ENCODE assay signal across 14 mouse cellular contexts in the genomic region with DNA sequence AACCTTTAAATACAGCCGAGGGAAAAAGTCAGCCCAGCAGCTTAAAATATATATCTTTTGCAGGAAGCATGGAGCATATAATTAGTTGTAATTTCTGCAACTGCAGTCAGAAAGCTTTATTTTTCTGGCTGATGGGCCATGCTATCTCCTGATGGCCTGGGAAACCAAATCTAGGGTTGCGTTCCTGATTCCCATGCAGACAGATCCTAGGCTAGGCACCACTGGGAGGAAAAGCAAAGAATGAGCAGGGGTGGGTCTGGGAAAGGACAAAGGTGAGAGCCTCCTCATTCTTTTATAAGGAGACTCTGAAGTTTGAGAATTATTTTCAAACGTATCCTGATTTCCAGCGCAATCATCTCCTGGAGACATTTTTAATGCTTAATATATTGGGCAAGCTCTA.
"Had no signal": no experiment of that assay in that cellular context is flagged by ENCODE, and none has a peak within 500 bp of the region (broad histone marks: within the 10 kb centered on the region; RNA-seq: fewer than 3 reads in every experiment).

No protein-coding gene starts in this region.

- H3K9ac ChIP-seq: liver, embryonic 12.5 days; liver, embryonic 14.5 days; lung, embryonic 14.5 days; midbrain, embryonic 12.5 days; neural tube, embryonic 12.5 days; stomach, embryonic 15.5 days had no signal

- H3K27me3 ChIP-seq: liver, embryonic 12.5 days; midbrain, embryonic 12.5 days; neural tube, embryonic 12.5 days; stomach, embryonic 15.5 days had no signal

- H3K4me3 ChIP-seq: liver, embryonic 12.5 days; midbrain, embryonic 12.5 days; neural tube, embryonic 12.5 days; stomach, embryonic 15.5 days had no signal

- DNase-seq: lung, adult 18-20 months; lung, embryonic 14.5 days; lung, postnatal 10 days; lung, postnatal 4 days; right cerebral cortex, postnatal 14 days; thymus, adult 2 months; thymus, postnatal 14 days; thymus, postnatal 36 days had no signal

- H3K27ac ChIP-seq: liver, embryonic 12.5 days; liver, embryonic 14.5 days; neural tube, embryonic 12.5 days; stomach, embryonic 15.5 days; stomach, postnatal 0 days had no signal

- H3K9me3 ChIP-seq: liver, embryonic 12.5 days; midbrain, embryonic 12.5 days; neural tube, embryonic 12.5 days; stomach, embryonic 15.5 days had no signal

- H3K4me1 ChIP-seq: liver, embryonic 12.5 days; stomach, embryonic 15.5 days had no signal

- ATAC-seq: liver, embryonic 12.5 days had no signal

- H3K36me3 ChIP-seq: liver, embryonic 12.5 days; midbrain, embryonic 12.5 days; neural tube, embryonic 12.5 days; stomach, embryonic 15.5 days had no signal

- H3K4me2 ChIP-seq: liver, embryonic 12.5 days; lung, embryonic 14.5 days; midbrain, embryonic 12.5 days; neural tube, embryonic 12.5 days; stomach, embryonic 15.5 days had no signal
